Mouse (Mus musculus) kidney, postnatal 36 days (tissue): ENCODE measurements around the gene Zfp639.
A peak's percentile ranks its signal among the peaks of the same experiment; 100 is the strongest.

Experiments
- DNase-seq, 2 experiments: peaks; one replicate each; pipeline ENCODE4 v3.0.0; 2021 to 2022; ENCODE audit warnings: mixed read lengths in 2 of 2

Gene Zfp639

DNA sequence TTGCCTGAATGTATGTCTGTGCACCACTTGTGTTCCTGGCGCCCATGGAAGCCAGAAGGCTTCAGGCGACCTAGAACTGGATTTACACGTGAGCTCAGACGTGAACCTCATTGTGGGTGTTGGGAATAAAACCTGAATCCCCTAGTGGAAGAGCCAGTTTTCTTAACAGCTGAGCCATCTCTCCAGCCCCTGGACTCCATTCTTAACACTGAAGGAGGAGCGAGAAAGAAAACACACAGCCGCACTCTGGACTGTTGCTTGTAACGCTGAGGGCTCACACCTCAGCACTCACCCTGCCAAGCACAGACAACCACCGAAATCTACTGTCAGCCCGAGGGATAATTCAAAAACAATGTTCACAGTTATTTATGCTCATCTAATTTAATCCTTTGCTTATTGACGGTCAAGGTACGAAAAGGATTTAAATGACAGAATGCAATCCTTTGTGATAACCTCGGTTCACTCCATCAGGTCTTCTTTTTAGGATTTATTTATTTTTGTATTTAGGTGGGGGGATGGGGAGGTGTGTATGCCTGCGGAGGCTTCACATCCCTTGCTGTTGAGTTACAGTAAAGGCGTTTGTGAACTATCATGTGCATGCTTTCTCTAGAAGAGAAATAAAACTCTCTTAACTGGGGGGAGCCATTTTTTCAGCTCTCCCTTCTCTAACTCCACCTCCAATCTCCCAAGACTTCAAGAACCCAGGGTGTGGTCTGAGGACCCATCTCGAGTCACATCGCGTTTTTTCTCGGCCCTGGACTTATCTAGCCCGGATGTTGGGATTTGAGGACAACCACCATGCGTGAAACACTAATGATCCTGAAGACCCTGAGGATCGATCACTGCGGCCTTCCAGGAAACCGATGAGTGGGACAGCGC is at the start of gene Zfp639:
TSS of gene Zfp639 (plus strand) at position 764 of the 879 bp plus-strand sequence.
- no peak for DNase-seq

DNA sequence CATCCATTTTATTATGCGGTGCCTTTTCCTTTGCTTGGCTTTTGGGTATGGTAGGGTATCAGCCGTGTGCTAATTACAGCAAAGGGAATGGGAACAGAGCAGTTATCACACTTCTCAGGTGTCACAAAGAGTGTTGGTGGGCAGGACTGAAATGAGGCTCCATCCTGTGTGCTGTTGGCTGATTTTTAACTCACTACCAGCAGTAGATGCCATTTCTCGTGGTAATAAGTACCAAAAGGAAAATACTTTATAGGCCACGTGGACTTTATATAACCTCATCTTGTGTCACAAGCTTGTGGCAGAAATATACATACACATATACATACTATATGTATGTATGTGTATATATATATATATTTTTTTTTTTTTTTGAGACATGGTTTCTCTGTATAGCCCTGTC is 42.7 kb upstream of the Zfp639 start:
- DNase-seq: peak in 1 of 2 experiments; percentile 29

DNA sequence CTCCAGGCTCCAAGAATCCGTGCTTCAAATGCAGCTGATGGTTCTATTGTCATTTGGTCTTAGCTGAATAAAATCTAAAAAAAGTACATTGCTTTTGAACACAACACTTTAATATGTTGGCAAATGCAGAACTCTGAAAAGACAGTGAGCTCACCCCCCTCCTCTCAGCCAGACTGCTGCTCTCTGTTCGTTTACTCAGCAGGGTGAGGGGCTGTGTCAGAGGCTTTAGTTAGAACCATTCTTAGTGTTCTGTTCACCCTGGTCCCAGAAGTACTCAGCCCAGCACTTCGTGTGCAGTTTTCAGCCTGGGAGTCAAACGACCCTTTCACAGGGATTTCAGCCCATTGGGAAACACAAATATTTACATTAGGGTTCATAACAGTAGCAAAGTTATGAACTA is 41.6 kb upstream of the Zfp639 start:
- DNase-seq: no peak

DNA sequence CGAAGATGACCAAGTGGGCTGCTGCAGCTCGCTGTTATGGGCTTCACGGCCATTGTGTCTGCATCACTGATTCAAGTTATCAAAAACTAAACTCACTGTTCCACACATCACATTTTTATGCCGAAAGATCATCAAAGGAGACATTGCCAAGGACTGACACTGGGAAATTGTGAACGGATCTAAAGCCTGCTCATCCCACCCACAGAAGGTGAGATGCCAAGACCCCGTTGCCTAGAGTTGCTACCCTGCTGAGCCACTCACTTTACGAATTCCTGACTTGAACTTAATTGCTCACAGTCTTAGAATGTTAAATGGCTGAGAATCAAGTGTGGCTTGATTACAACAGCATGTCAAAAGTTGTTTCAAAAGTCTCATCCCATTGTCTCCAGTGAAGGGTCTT is 39.6 kb upstream of the Zfp639 start:
- DNase-seq: no peak

DNA sequence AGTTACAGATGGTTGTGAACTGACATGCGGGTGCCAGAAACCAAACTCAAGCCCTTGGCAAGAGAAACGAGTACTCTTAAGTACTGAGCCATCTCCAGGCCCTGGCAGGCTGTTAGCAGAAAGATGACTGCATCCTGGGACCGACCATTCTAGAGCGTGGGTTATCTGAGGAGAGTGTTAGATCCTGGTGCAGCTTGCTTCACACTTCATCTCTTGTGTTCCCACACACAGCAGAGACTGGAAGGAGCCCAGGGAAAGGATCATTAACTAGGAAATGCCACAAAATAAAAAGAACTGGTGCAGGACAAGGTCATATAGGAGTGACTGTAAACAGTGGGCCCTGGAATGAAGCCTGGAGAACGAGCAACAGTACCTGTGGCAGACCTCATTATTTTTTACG is 39.0 kb upstream of the Zfp639 start:
- peak; percentile 21 to 49 for DNase-seq

DNA sequence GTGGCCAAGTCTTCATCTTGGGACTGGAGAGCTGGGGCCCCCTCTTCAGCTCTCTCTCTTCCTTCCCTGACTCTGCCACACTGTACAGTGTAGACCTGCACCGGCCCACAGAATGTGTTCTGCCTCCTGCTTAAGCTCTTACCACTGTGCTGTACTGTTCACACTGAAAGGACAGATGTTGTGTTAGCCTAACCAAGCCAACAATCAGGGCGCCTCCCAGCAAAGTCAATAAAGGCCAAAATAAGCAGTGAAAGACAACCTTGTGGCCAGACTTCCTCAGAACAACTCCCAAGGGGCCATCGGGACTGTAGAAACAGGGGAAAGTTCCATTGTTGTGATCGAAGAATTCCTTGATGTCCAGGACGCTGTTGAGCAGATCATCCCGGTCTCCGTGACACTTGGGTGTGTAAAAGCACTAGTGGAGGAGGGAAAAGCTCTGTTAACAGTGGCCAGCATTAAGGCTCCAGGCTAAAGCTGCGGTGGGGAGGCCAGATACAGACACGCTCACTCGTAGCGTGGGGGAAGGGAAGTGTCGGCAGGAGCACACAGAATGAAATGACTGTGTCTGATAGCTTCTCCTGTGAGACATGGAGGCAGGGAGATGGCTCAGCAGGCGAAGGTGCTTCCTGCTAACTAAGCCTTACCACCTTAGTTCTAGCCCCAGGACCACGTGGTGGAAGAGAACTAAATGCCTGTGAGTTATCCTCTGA is 37.7 kb upstream of the Zfp639 start:
- DNase-seq: peak in 1 of 2 experiments; percentile 19

DNA sequence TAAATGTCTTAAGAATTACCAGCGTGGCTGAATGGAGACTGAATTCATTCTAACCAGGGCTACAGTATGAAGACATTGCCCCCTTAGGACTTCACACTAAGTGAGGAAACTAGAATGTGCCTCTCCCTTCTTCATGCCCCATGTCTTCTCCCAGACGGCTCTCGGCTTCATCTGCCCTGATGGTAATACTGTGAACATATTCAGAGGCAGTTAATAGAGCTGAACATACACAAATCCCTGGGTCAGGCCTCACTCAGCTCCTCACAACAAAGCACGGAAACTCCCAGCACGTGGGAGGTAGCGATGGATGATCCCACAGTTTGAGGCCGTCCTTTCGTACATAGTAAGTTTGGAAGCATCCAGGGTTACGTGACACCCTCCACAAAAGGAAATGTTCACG is 36.9 kb upstream of the Zfp639 start:
- DNase-seq: no peak

DNA sequence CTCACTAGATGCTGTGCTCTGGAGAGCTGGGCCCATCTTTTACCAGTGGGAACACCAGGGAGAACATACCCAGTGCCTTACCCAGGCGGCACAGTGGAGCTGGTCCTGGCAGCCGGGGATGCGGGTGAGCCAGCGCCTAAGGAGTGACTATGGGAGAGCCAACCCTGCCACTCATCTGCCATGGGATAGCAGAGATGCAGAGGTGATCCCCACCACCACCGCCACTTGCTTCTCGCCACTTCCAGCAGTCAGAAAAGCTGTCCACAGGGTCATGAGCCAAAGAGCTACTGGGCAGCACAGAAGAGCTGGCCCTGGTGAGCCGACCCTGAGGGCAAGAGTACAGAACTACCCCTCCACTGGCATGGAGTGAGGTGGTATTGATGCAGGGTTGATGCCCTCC is 30.1 kb upstream of the Zfp639 start:
- DNase-seq: no peak

DNA sequence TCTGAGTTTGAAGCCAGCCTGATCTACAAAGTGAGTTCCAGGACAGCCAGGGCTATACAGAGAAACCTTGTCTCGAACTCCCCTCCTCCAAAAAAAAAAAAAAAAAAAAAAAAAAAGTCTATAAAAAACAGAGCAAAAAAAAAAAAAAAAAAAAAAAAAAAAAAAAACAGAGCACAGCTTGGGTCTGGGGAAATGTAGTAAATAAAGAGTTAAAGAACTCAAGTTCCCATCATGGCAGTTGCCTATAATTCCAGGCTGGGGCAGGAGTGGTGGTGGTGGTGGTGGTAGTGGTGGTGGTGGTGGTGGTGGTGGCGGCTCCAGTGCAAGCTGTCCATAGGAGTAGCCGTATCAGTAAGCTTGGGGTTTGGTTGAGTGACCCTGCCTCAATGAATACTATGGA is 27.0 kb upstream of the Zfp639 start:
- DNase-seq: no peak

DNA sequence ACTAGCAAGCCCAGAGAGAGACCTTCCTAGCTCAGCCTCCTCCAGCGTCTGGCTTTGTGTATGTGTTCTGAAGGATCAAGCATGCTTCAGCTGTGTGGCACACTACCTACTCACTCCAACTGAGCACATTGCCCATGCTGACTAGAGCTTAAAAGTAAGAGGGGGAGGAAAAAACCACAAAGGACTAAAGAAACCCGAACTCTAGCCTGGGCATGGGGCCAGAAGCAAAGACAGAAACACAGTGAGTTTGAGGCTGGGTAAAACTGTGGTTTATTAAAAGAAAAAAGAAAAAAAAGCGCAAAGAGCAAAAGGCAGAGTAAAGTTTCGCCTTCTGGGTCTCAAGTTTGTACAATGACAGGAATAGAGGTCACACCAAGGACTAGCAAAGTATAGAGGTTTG is 23.5 kb upstream of the Zfp639 start:
- DNase-seq: peak in 1 of 2 experiments; percentile 78

DNA sequence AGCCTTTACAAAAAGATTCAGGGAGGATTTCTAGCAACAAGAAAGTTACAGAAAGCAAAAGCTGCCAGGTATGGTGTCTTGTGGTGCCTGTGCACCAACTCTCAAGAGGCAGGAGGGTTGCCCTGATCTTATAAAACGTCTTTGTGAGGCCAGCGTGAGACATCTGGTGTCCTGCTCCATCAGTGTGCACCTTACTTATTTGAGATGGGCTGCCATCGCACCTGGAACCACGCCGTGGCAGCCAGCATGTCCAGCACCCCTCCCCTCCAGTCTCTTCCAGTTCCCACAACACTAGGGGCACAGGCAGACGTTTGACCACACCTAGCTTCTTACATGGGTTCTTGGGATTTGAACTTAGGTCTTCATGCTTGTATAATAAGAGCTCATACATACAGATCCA is 21.9 kb upstream of the Zfp639 start:
- no peak for DNase-seq

DNA sequence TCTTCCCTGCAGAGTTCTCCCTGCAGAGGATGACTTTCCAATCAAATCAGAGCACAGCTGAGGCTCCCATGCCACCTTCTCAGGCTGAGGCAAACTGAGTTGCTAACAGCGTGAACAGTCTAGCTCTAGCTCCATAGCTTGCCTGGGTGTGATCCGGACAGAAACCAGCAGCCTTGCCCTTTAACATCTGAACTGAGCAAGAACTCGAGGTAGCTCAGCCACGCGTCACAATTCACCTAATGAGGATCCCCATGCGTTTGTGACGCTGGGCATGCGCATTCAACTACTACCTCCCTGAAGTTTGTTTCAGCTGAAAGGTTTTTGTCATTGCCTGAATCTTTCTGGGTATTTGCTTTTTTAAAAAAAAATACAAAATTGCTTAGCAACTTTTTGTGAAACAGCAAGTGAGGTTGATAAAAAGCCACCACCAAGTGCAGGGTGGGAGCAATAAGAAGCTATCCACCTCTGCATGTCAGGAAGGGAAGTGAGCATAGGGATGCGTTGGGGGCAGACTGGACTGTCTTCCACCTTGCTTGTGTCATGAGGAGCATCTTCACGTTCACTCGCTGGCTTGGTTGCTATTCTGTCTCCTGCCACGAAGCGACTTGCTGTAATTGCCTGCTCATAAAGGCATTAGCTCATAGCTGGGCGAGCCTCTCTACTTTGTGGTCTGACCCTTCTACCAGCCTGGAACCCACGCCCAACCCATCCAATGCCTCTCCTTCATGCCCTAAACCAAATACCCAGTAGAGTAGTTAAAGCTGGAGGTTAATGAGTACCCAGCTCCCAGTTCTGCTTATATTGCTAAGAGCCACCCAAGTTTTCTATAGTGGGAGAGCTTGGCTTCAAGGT is 19.8 kb upstream of the Zfp639 start:
- DNase-seq: no peak

DNA sequence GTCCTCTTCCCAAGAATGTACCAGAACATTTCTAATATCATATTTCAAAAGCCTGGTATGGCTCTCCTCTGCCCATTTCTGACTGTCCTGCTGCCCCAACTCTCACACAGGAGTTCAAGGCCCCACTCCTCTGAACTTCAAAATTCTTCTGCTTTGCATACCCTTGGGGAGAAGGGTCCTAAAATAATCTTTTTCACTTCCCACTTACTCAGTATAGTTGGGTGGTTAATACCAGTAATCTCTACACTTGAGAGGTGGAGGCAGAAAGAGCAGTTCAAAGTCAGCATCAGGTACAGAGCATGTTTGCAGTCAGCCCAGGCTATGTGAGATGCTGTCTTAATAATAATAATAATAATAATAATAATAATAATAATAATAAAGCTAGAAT is 19.1 kb upstream of the Zfp639 start:
- no peak for DNase-seq

DNA sequence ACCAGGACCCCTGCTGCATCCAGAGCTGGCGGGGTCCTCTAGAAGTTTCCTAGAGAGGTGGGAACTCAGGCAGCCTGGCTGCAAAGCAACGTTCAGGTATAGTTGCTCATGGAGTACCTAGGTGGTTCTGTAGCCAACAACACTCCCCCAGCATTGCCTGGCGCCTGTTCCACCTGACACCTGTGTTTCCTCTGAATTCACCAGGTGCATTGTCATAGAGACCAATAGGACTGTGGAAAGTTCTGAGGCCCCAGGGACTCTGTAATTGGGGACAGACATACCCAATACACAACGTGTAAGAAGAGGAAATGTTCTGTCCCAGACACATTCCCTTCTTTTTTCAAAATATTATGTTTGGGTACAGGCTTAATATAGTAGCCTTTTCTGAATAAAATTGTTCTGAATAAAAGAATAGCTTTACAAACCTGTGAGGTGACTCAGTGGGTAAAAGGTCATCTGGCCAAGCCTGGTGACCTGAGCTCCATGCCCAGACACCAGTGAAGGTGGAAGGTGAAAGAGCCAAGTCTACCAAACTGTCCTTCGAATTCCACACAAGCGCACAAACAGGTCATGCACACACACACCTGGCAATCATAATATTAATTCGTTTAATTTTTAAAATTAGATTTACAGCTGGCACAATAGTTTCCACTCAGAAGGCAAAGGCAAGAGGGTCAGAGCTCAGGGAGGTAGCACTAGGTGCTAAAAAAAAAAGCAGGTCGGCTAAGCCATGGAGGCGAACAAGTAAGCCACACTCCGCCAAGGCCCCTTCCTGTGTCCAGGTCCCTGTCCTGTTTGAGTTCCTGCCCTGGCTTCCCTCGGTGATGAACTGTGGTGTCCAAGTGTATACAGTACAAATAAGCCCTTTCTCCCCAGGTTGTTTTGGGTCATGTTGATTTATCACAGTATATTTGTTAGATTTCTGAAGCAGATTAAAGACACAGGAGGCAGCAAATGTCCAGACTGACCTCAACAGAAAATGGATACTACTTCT is 17.7 kb upstream of the Zfp639 start, which contains the start of gene Kcnmb3:
TSS of gene Kcnmb3 (minus strand) at position 135 of the 994 bp plus-strand sequence.
- DNase-seq: peak; percentile 34 to 43

DNA sequence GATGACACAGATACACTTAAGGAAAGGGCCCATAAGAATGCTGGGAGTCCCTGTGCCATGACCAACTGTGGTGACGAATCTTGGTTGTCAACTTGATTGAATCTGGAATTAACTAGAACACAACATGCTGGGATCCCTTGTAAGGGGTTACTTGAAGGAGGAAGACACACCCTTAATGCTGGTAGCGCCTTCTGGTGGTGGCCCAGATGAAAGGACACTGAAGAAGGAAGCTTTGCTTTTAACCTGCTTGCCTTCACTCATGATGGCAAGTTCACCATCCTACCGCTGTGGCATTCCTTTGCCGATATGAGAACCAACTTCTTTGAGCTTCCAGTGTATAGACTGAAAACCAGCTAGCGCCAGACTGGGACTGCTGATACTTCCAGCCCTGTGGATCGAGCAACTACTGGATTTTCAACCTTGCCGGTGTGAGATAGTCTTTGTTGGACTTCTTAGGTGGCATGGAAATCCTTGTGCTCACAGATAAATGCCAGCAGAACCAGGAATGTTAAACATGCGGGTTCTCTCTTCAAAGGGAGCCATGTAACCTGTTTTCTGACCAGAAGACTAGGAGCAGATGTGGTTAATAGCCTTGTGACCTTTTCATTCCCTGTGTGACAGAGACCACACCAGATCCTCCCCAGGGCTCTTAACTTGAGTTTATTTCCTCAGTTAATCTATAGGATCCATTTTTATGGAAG is 15.5 kb upstream of the Zfp639 start:
- DNase-seq: peak in 1 of 2 experiments; percentile 56

DNA sequence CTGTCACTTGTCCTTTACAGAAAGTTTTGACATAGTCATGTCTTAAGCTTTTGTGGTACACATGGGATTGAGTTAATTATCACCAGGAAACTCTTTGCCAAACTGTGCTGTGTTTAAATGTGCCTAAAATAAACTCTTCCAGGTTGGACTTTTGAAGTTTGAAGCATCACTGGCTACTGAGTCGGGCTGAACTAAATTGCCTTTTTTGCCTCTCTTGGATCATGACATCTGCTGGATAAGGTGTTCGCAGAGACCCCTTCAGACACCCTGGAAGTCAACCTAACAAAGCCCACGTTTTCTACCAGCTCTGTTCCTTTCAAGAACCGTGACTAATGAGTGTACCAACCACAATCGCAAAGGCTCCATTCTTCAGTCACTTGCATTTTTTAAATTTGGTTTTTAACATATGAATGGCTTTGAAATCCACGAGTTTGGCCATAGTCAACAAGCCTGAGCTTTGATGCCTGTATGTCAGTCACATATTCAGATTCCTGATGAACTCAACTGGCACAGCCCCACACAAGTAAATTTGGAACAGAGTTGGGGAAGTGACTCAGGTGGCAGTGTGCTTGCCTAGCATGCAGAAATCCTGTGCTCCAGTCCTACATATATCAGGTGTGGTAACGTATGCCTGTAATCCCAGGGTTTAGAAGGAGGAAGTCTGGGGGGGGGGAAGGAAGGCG is 14.8 kb upstream of the Zfp639 start:
- peak in 1 of 2 experiments; percentile 58 for DNase-seq

DNA sequence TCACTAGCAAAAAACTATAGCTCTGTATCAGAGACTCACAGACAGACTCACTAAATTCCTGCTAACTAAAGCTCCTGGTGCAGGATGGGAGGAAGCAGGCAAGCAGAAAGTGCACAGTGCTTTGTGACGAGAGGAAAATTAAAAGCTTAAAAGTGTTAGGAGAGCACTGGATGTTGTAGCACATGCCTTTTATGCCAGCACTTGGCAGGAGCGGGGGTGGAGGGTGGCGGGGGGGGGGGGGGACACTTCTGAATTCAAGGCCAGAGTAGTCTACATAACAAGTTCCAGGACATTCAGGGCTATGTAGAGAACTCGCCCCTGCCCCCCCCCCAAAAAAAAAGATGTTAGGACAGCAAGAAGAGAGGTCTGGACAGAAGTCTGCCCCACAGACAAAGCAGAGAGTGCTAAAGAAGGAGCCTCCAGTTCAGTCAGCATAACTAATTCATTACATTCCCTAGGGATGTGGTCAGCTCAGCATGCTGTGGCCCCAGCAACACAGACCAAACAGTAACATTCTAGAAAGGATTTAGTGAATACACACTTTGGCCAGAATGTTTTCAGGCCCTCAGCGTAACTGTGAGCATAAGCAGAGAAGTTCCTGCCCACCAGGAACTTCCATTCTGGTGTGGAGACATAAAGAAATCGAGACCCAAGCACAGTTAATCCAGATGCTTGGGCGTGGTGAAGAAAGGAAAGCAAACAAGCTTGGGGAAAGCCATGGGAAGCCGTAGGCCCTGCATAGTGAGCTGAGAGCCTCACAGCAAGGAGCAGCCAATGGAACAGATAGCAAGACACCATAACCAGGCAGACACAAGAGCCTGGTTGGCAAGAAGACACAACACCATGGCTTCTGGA is 14.0 kb upstream of the Zfp639 start:
- DNase-seq: no peak

DNA sequence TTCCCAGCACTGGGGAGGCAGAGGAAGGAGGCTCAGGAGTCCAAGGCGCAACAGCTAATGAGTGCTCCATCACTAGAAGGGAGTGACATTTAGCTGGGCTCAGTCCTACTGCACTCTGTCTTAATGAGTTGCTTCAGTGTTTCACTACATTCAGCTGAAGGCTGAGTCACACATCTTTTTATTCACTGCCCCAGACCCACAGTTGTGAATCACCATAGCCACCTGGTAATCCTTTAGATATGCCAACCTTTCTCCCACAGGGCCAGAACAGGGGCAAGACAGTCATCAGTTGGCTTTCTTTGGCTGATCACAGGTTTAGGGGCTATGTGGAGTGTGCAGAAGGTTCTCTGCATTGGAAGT is 13.4 kb upstream of the Zfp639 start:
- DNase-seq: no peak

DNA sequence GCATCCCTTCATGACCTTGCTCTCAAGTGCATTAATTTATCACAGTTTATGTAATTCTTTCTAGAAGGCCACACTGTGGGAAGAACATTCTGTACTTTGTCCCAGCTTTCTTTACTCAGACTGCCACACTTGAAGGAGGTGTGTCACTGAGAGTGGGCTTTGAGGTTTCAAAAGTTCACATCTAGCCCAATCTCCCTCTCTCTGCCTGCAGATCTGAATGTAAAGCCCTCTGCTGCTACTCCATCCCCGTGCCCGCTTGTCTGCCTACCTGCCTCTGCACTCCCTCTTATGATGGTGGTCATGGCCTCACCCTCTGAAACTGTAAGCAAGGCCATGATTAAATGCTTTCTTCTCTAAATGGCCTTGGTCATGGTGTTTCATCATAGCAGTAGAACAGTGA is 9.7 kb upstream of the Zfp639 start:
- no peak for DNase-seq

DNA sequence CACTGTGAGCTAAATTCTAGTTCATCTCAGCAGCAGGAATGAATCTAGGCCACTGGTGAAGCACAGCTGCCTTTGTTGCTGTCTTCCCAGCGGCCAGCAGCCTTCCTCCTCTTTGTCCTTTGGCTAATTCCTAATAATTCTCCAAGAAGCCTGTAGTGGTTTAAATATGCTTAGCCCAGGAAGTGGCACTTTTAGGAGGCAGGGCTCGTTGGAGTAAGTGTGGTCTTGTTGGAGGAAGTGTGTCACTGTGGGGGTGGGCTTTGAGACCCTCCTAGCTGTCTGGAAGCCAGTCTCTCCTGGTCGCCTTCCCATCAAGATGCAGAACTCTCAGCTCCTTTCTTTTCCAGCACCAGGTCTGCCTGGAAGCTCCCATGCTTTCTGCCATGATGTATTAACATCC is 4.2 kb upstream of the Zfp639 start:
- DNase-seq: no peak
